Mouse (Mus musculus) embryonic facial prominence, embryonic 14.5 days (tissue): ENCODE measurements around the gene Itga9. TPM values are rescaled to one million over a fixed set of nuclear protein-coding genes. Genes with fewer than 3 reads are reported as not detected.

Experiments used
- ATAC-seq: fragments of 200-750 bp; cut with Nextera tagmentation; 2 replicates; pipeline ENCODE4 v1.8.0; 2017; ENCODE audit warnings: low read depth, moderate number of reproducible peaks, moderate TSS enrichment
- DNase-seq: peaks from one replicate; pipeline ENCODE4 v3.0.0-alpha.2; 2015; ENCODE audit warnings: low spot score
- H3K27ac ChIP-seq: fragments of 300-500 bp; sonication (generic); replicated peaks from 2 replicates; pipeline ENCODE4 v1.5.1; 2014; ENCODE audit warnings: low read depth, mild to moderate bottlenecking, low read length, moderate library complexity
- H3K27me3 ChIP-seq: fragments of 300-500 bp; sonication (generic); replicated peaks from 2 replicates; pipeline ENCODE4 v1.6.1; 2014; ENCODE audit warnings: low read length; ENCODE audit not compliant: control insufficient read depth, insufficient read depth
- H3K36me3 ChIP-seq: fragments of 300-500 bp; sonication (generic); 2 replicates; pipeline ENCODE4 v1.6.1; 2014; ENCODE audit warnings: low read length, mixed read lengths; ENCODE audit not compliant: control insufficient read depth, insufficient read depth
- H3K4me1 ChIP-seq: fragments of 300-500 bp; sonication (generic); 2 replicates; pipeline ENCODE4 v1.6.1; 2014; ENCODE audit warnings: antibody characterized with exemption, low read length; ENCODE audit not compliant: control insufficient read depth, insufficient read depth
- H3K4me2 ChIP-seq: fragments of 300-500 bp; sonication (generic); 2 replicates; pipeline ENCODE4 v1.6.1; 2014; ENCODE audit warnings: low read depth, mild to moderate bottlenecking, low read length, moderate library complexity, mixed read lengths
- H3K4me3 ChIP-seq: fragments of 300-500 bp; sonication (generic); 2 replicates; pipeline ENCODE4 v1.5.1; 2014; ENCODE audit warnings: low read depth, mild to moderate bottlenecking, low read length
- H3K9ac ChIP-seq: fragments of 300-500 bp; sonication (generic); 2 replicates; pipeline ENCODE4 v1.6.1; 2014; ENCODE audit warnings: low read depth, mild to moderate bottlenecking, low read length, moderate library complexity, mixed read lengths
- H3K9me3 ChIP-seq: fragments of 300-500 bp; sonication (generic); 2 replicates; pipeline ENCODE4 v1.6.1; 2016; ENCODE audit warnings: low read length; ENCODE audit not compliant: control insufficient read depth
- WGBS: fragments of 180-500 bp; shearing (Covaris S2); extraction: QIAGEN DNeasy Blood & Tissue Kit; methylation state at CpG from one replicate; pipeline ENCODE4 v1.1.7; 2014; 5-methylcytosine and 5-hydroxymethylcytosine counted together
- polyA plus RNA-seq: library from polyadenylated mRNA; unstranded; fragments of >200 nt; fragmentation: Nextera tagmentation; extraction: Ambion mirVana; gene quantifications from 2 replicates; pipeline ENCODE4 v1.2.1, GENCODE M21; 2014

The Itga9 gene
- polyA plus RNA-seq, 1 experiment from 2014 or later: 13.7 TPM

GRCm38 (mm10) chr9:118750828-118751227 is 144.3 kb downstream of the Itga9 start:
- no peak for ATAC-seq
- Histone ChIP-seq H3K27me3 (no peaks in the 10 kb centered on the region), H3K4me2 (no peak overlapping the region), H3K9me3 (no peaks in the 10 kb centered on the region), H3K36me3 (no peaks in the 10 kb centered on the region), H3K9ac (no peak overlapping the region), H3K27ac (no peak overlapping the region), H3K4me1 (peaks cover 20% of the 10 kb centered on the region), H3K4me3 (no peak overlapping the region)
- DNase-seq: peak; percentile 64
- WGBS: 62% methylated on average over 7 of the region's 7 CpGs

- ATAC-seq (no peak), DNase-seq (no peak)
- Histone ChIP-seq H3K27me3 (no peaks in the 10 kb centered on the region), H3K4me1 (peaks cover 20% of the 10 kb centered on the region), H3K27ac (no peak overlapping the region), H3K9ac (no peak overlapping the region), H3K4me2 (no peak overlapping the region), H3K36me3 (no peaks in the 10 kb centered on the region), H3K9me3 (no peaks in the 10 kb centered on the region), H3K4me3 (no peak overlapping the region)
- WGBS: 89% methylated on average over 2 of the region's 2 CpGs
These were observed 145.9 kb downstream of the Itga9 start for GRCm38 (mm10) chr9:118752376-118752775.

- WGBS: 62% methylated on average over 4 of the region's 4 CpGs
- H3K4me1 ChIP-seq: peaks cover 30% of the 10 kb centered on the region
- no peaks in the 10 kb centered on the region for H3K27me3 ChIP-seq
- no peak for DNase-seq
- no peak for ATAC-seq
- no peak overlapping the region for H3K27ac ChIP-seq
- H3K4me2 ChIP-seq: no peak overlapping the region
- no peak overlapping the region for H3K4me3 ChIP-seq
- H3K9ac ChIP-seq: no peak overlapping the region
- H3K36me3 ChIP-seq: no peaks in the 10 kb centered on the region
- no peaks in the 10 kb centered on the region for H3K9me3 ChIP-seq
These were observed 153.0 kb downstream of the Itga9 start for GRCm38 (mm10) chr9:118759462-118759861.

GRCm38 (mm10) chr9:118761953-118762590 is 155.6 kb downstream of the Itga9 start:
- Histone ChIP-seq H3K4me1 (peaks cover 39% of the 10 kb centered on the region), H3K4me2 (no peak overlapping the region), H3K9ac (no peak overlapping the region), H3K27me3 (no peaks in the 10 kb centered on the region), H3K27ac (peak overlapping the region; percentile 67), H3K36me3 (no peaks in the 10 kb centered on the region), H3K4me3 (no peak overlapping the region), H3K9me3 (no peaks in the 10 kb centered on the region)
- DNase-seq: no peak
- WGBS: 36% methylated on average over 8 of the region's 8 CpGs
- no peak for ATAC-seq

GRCm38 (mm10) chr9:118762759-118763158 is 156.3 kb downstream of the Itga9 start:
- no peaks in the 10 kb centered on the region for H3K36me3 ChIP-seq
- DNase-seq: peak; percentile 81
- peak overlapping the region; percentile 67 for H3K27ac ChIP-seq
- no peaks in the 10 kb centered on the region for H3K27me3 ChIP-seq
- H3K4me3 ChIP-seq: no peak overlapping the region
- peak; percentile 23; the same call in 1 of the 2 replicates for ATAC-seq
- peaks cover 39% of the 10 kb centered on the region for H3K4me1 ChIP-seq
- H3K9ac ChIP-seq: no peak overlapping the region
- H3K4me2 ChIP-seq: no peak overlapping the region
- H3K9me3 ChIP-seq: no peaks in the 10 kb centered on the region
- WGBS: 26% methylated on average over 7 of the region's 7 CpGs

GRCm38 (mm10) chr9:118763203-118763602 is 156.7 kb downstream of the Itga9 start:
- Histone ChIP-seq H3K9ac (no peak overlapping the region), H3K4me3 (no peak overlapping the region), H3K36me3 (no peaks in the 10 kb centered on the region), H3K9me3 (no peaks in the 10 kb centered on the region), H3K4me2 (no peak overlapping the region), H3K27ac (peak overlapping the region; percentile 67), H3K4me1 (peaks cover 39% of the 10 kb centered on the region), H3K27me3 (no peaks in the 10 kb centered on the region)
- 47% methylated on average over 4 of the region's 4 CpGs for WGBS
- 0 out of 2 replicates have a peak, but pooled peaks have one; percentile 31 for ATAC-seq
- DNase-seq: peak; percentile 68

- ATAC-seq (peak; percentile 17; the same call in 1 of the 2 replicates), DNase-seq (peak; percentile 53)
- no peak overlapping the region for H3K4me3 ChIP-seq
- no peak overlapping the region for H3K4me2 ChIP-seq
- H3K27me3 ChIP-seq: no peaks in the 10 kb centered on the region
- H3K36me3 ChIP-seq: no peaks in the 10 kb centered on the region
- H3K9me3 ChIP-seq: no peaks in the 10 kb centered on the region
- 73% methylated on average over 3 of the region's 3 CpGs for WGBS
- H3K27ac ChIP-seq: peak overlapping the region; percentile 67
- H3K4me1 ChIP-seq: peaks cover 39% of the 10 kb centered on the region
- no peak overlapping the region for H3K9ac ChIP-seq
These were observed 157.2 kb downstream of the Itga9 start for GRCm38 (mm10) chr9:118763646-118764045.

GRCm38 (mm10) chr9:118765059-118765458 is 158.6 kb downstream of the Itga9 start:
- Histone ChIP-seq H3K9me3 (no peaks in the 10 kb centered on the region), H3K4me1 (peaks cover 39% of the 10 kb centered on the region), H3K4me3 (no peak overlapping the region), H3K27ac (peak overlapping the region; percentile 18; the same call in 1 of the 2 replicates), H3K27me3 (no peaks in the 10 kb centered on the region), H3K9ac (no peak overlapping the region), H3K36me3 (0 out of 2 replicates have a peak, but pooled peaks cover 5% of the 10 kb centered on the region), H3K4me2 (no peak overlapping the region)
- DNase-seq (peak; percentile 41), ATAC-seq (peak; percentile 16; the same call in 1 of the 2 replicates)

- 0 out of 2 replicates have a peak, but pooled peaks cover 5% of the 10 kb centered on the region for H3K36me3 ChIP-seq
- no peak for DNase-seq
- ATAC-seq: no peak
- H3K27me3 ChIP-seq: no peaks in the 10 kb centered on the region
- WGBS: 62% methylated on average over 7 of the region's 7 CpGs
- H3K27ac ChIP-seq: no peak overlapping the region
- no peaks in the 10 kb centered on the region for H3K9me3 ChIP-seq
- H3K9ac ChIP-seq: no peak overlapping the region
- H3K4me3 ChIP-seq: no peak overlapping the region
- H3K4me2 ChIP-seq: no peak overlapping the region
- peaks cover 34% of the 10 kb centered on the region for H3K4me1 ChIP-seq
These were observed 160.5 kb downstream of the Itga9 start for GRCm38 (mm10) chr9:118767008-118767407.
